Mouse (Mus musculus) liver, embryonic 13.5 days (tissue): Measurements from ENCODE around the gene Chst11. TPM values are rescaled to one million over a fixed set of nuclear protein-coding genes. Genes with fewer than 3 reads are reported as not detected.

Experiments
- ATAC-seq: fragments of 200-750 bp; cut with Nextera tagmentation; 2 replicates; pipeline ENCODE4 v1.8.0; 2017; ENCODE audit warnings: low read depth, mild to moderate bottlenecking, moderate number of reproducible peaks, moderate library complexity
- DNase-seq: peaks from one replicate; pipeline ENCODE4 v3.0.0; 2022
- H3K27ac ChIP-seq: fragments of 300-500 bp; sonication (generic); 2 replicates; pipeline ENCODE4 v1.5.1; 2015; ENCODE audit warnings: moderate library complexity, mild to moderate bottlenecking, inconsistent platforms
- H3K27me3 ChIP-seq: fragments of 300-500 bp; sonication (generic); 2 replicates; pipeline ENCODE4 v1.6.1; 2015; ENCODE audit warnings: mild to moderate bottlenecking, inconsistent platforms
- H3K36me3 ChIP-seq: fragments of 300-500 bp; sonication (generic); 2 replicates; pipeline ENCODE4 v1.6.1; 2015; ENCODE audit warnings: mild to moderate bottlenecking, inconsistent platforms
- H3K4me1 ChIP-seq: fragments of 300-500 bp; sonication (generic); replicated peaks from 2 replicates; pipeline ENCODE4 v1.6.1; 2015; ENCODE audit warnings: inconsistent platforms
- H3K4me2 ChIP-seq: fragments of 300-500 bp; sonication (generic); 2 replicates; pipeline ENCODE4 v1.6.1; 2015; ENCODE audit warnings: inconsistent platforms, mild to moderate bottlenecking, moderate library complexity
- H3K4me3 ChIP-seq: fragments of 300-500 bp; sonication (generic); replicated peaks from 2 replicates; pipeline ENCODE4 v1.5.1; 2015; ENCODE audit warnings: mild to moderate bottlenecking, inconsistent platforms
- H3K9ac ChIP-seq: fragments of 300-500 bp; sonication (generic); 2 replicates; pipeline ENCODE4 v1.6.1; 2015; ENCODE audit warnings: mild to moderate bottlenecking, inconsistent platforms
- H3K9me3 ChIP-seq: fragments of 300-500 bp; sonication (generic); replicated peaks from 2 replicates; pipeline ENCODE4 v1.6.1; 2016; ENCODE audit warnings: inconsistent platforms
- WGBS: fragments of 180-500 bp; shearing (Covaris S2); methylation state at CpG from one replicate; pipeline ENCODE4 v1.1.7; 2015; ENCODE audit not compliant: insufficient replicate concordance; 5-methylcytosine and 5-hydroxymethylcytosine counted together
- polyA plus RNA-seq: library from polyadenylated mRNA; unstranded; fragments of >200 nt; fragmentation: Nextera tagmentation; extraction: Ambion mirVana; gene quantifications from 2 replicates; pipeline ENCODE4 v1.2.1, GENCODE M21; 2015

Chst11 gene
- polyA plus RNA-seq, 1 experiment from 2014 or later = 1.3 TPM

- H3K4me3 ChIP-seq = peak overlapping the region; percentile 23; the same call in 1 of the 2 replicates
- H3K4me2 ChIP-seq = peak overlapping the region; percentile 55
- DNase-seq (no peak), ATAC-seq (no peak)
- H3K9me3 ChIP-seq = no peaks in the 10 kb centered on the region
- 27% methylated on average over 7 of the region's 7 CpGs for WGBS
- H3K4me1 ChIP-seq = peaks cover 98% of the 10 kb centered on the region
- H3K36me3 ChIP-seq = no peaks in the 10 kb centered on the region
- H3K27ac ChIP-seq = peak overlapping the region; percentile 94
- H3K27me3 ChIP-seq = peaks cover 5% of the 10 kb centered on the region; the same call in 1 of the 2 replicates
- peak overlapping the region; percentile 61 for H3K9ac ChIP-seq
Measured at GRCm38 (mm10) chr10:82990918-82991317, 5.6 kb downstream of the Chst11 start.

- 11% methylated on average over 10 of the region's 10 CpGs for WGBS
- Histone ChIP-seq H3K27ac (peak overlapping the region; percentile 94), H3K9ac (peak overlapping the region; percentile 61), H3K9me3 (no peaks in the 10 kb centered on the region), H3K4me2 (peak overlapping the region; percentile 55), H3K36me3 (no peaks in the 10 kb centered on the region), H3K4me1 (peaks cover 99% of the 10 kb centered on the region), H3K4me3 (peak overlapping the region; percentile 6; the same call in 1 of the 2 replicates), H3K27me3 (no peaks in the 10 kb centered on the region)
- ATAC-seq (peak; percentile 88), DNase-seq (peak; percentile 26)
Measured at GRCm38 (mm10) chr10:82991756-82992519, 6.6 kb downstream of the Chst11 start.

GRCm38 (mm10) chr10:82994284-82994683, 9.0 kb downstream of the Chst11 start:
- peak overlapping the region; percentile 26 for H3K4me2 ChIP-seq
- ATAC-seq = peak; percentile 69
- peaks cover 97% of the 10 kb centered on the region for H3K4me1 ChIP-seq
- H3K27ac ChIP-seq = peak overlapping the region; percentile 94
- WGBS = 34% methylated on average over 7 of the region's 7 CpGs
- no peaks in the 10 kb centered on the region for H3K36me3 ChIP-seq
- H3K4me3 ChIP-seq = no peak overlapping the region
- no peaks in the 10 kb centered on the region for H3K27me3 ChIP-seq
- DNase-seq = peak; percentile 46
- H3K9me3 ChIP-seq = no peaks in the 10 kb centered on the region
- H3K9ac ChIP-seq = peak overlapping the region; percentile 22; the same call in 1 of the 2 replicates

GRCm38 (mm10) chr10:82997460-82997859, 12.2 kb downstream of the Chst11 start:
- no peak overlapping the region for H3K4me2 ChIP-seq
- WGBS = 80% methylated on average over 6 of the region's 6 CpGs
- no peak overlapping the region for H3K4me3 ChIP-seq
- peaks cover 95% of the 10 kb centered on the region for H3K4me1 ChIP-seq
- H3K27ac ChIP-seq = no peak overlapping the region
- ATAC-seq (no peak), DNase-seq (no peak)
- no peaks in the 10 kb centered on the region for H3K36me3 ChIP-seq
- H3K27me3 ChIP-seq = no peaks in the 10 kb centered on the region
- H3K9me3 ChIP-seq = no peaks in the 10 kb centered on the region
- H3K9ac ChIP-seq = no peak overlapping the region

- Histone ChIP-seq H3K27ac (no peak overlapping the region), H3K4me3 (no peak overlapping the region), H3K9ac (no peak overlapping the region), H3K4me2 (no peak overlapping the region), H3K36me3 (no peaks in the 10 kb centered on the region), H3K9me3 (no peaks in the 10 kb centered on the region), H3K4me1 (peaks cover 95% of the 10 kb centered on the region), H3K27me3 (no peaks in the 10 kb centered on the region)
- ATAC-seq (no peak), DNase-seq (no peak)
- WGBS = 58% methylated on average over 5 of the region's 5 CpGs
Measured at GRCm38 (mm10) chr10:83000169-83000568, 14.9 kb downstream of the Chst11 start.

GRCm38 (mm10) chr10:83000721-83001120, 15.4 kb downstream of the Chst11 start:
- WGBS = 93% methylated on average over 2 of the region's 2 CpGs
- Histone ChIP-seq H3K36me3 (0 out of 2 replicates have a peak, but pooled peaks cover 2% of the 10 kb centered on the region), H3K9ac (no peak overlapping the region), H3K4me1 (peaks cover 95% of the 10 kb centered on the region), H3K4me2 (no peak overlapping the region), H3K27me3 (no peaks in the 10 kb centered on the region), H3K4me3 (no peak overlapping the region), H3K9me3 (no peaks in the 10 kb centered on the region), H3K27ac (no peak overlapping the region)
- DNase-seq = no peak
- ATAC-seq = no peak

- Histone ChIP-seq H3K9ac (0 out of 2 replicates have a peak overlapping the region, but pooled peaks have one; percentile 14), H3K9me3 (no peaks in the 10 kb centered on the region), H3K4me1 (peaks cover 95% of the 10 kb centered on the region), H3K4me2 (peak overlapping the region; percentile 15), H3K27ac (peak overlapping the region; percentile 72), H3K36me3 (peaks cover 14% of the 10 kb centered on the region; the same call in 1 of the 2 replicates), H3K27me3 (no peaks in the 10 kb centered on the region), H3K4me3 (no peak overlapping the region)
- DNase-seq = no peak
- ATAC-seq = no peak
- 50% methylated on average over 7 of the region's 7 CpGs for WGBS
Measured at GRCm38 (mm10) chr10:83003899-83004298, 18.6 kb downstream of the Chst11 start.

- Histone ChIP-seq H3K36me3 (peaks cover 14% of the 10 kb centered on the region; the same call in 1 of the 2 replicates), H3K4me3 (no peak overlapping the region), H3K9ac (peak overlapping the region; percentile 27), H3K27me3 (no peaks in the 10 kb centered on the region), H3K4me2 (peak overlapping the region; percentile 15), H3K27ac (peak overlapping the region; percentile 72), H3K4me1 (peaks cover 95% of the 10 kb centered on the region), H3K9me3 (no peaks in the 10 kb centered on the region)
- ATAC-seq = 0 out of 2 replicates have a peak, but pooled peaks have one; percentile 34
- WGBS = 13% methylated on average over 9 of the region's 9 CpGs
- no peak for DNase-seq
Measured at GRCm38 (mm10) chr10:83004389-83004788, 19.1 kb downstream of the Chst11 start.

GRCm38 (mm10) chr10:83005003-83005402, 19.7 kb downstream of the Chst11 start:
- H3K9ac ChIP-seq = no peak overlapping the region

GRCm38 (mm10) chr10:83006258-83006657, 21.0 kb downstream of the Chst11 start:
- Histone ChIP-seq H3K4me1 (peaks cover 96% of the 10 kb centered on the region), H3K4me2 (no peak overlapping the region), H3K36me3 (peaks cover 14% of the 10 kb centered on the region; the same call in 1 of the 2 replicates), H3K27me3 (no peaks in the 10 kb centered on the region), H3K9ac (no peak overlapping the region), H3K27ac (peak overlapping the region; percentile 72), H3K9me3 (no peaks in the 10 kb centered on the region), H3K4me3 (no peak overlapping the region)
- ATAC-seq (no peak), DNase-seq (no peak)
- 43% methylated on average over 8 of the region's 8 CpGs for WGBS

More at GRCm38 (mm10) chr10:83005003-83005402, 19.7 kb downstream of the Chst11 start:
- no peak for DNase-seq
- 17% methylated on average over 4 of the region's 4 CpGs for WGBS
- Histone ChIP-seq H3K4me3 (no peak overlapping the region), H3K4me2 (peak overlapping the region; percentile 15), H3K4me1 (peaks cover 95% of the 10 kb centered on the region), H3K9me3 (no peaks in the 10 kb centered on the region), H3K27me3 (no peaks in the 10 kb centered on the region), H3K36me3 (peaks cover 14% of the 10 kb centered on the region; the same call in 1 of the 2 replicates), H3K27ac (peak overlapping the region; percentile 72)
- peak; percentile 47 for ATAC-seq

- Histone ChIP-seq H3K4me3 (0 out of 2 replicates have a peak overlapping the region, but pooled peaks have one; percentile 6), H3K9me3 (peaks cover 2% of the 10 kb centered on the region; the same call in 1 of the 2 replicates), H3K4me1 (peaks cover 93% of the 10 kb centered on the region), H3K9ac (peak overlapping the region; percentile 65), H3K27ac (peak overlapping the region; percentile 98), H3K4me2 (peak overlapping the region; percentile 60), H3K27me3 (no peaks in the 10 kb centered on the region), H3K36me3 (no peaks in the 10 kb centered on the region; the same call in 1 of the 2 replicates)
- peak; percentile 60 for DNase-seq
- peak; percentile 70 for ATAC-seq
- WGBS = 19% methylated on average over 4 of the region's 4 CpGs
Measured at GRCm38 (mm10) chr10:83013984-83014383, 28.7 kb downstream of the Chst11 start.
